Mouse (Mus musculus) G1E (cell line): ENCODE measurements at regions not wholly inside any gene's neighbourhood (a gene's known extent, or its start where the extent isn't known, plus 50 kb on each side); places are given as distances from the start of the nearest gene placed in this dataset.

Source experiments
- ATAC-seq: 2 replicates; pipeline ENCODE4 v1.8.0; 2016; ENCODE audit warnings: mild to moderate bottlenecking; ENCODE audit not compliant: insufficient number of reproducible peaks, poor library complexity, low FRiP score, severe bottlenecking; ENCODE audit errors: extremely low read depth
- DNase-seq: peaks from one replicate; pipeline ENCODE4 v3.0.0; 2012; ENCODE audit warnings: low spot score
- H3K27me3 ChIP-seq: 2 replicates; pipeline ENCODE4 v1.6.1; 2012; ENCODE audit warnings: mild to moderate bottlenecking, low read length, inconsistent platforms; ENCODE audit not compliant: insufficient read depth
- H3K36me3 ChIP-seq: replicated peaks from 2 replicates; pipeline ENCODE3; 2012; ENCODE audit warnings: mild to moderate bottlenecking, inconsistent platforms
- H3K4me1 ChIP-seq: 2 replicates; pipeline ENCODE4 v1.6.1; 2012; ENCODE audit warnings: low read depth, low read length, inconsistent platforms, mixed read lengths; ENCODE audit not compliant: insufficient read depth
- H3K4me3 ChIP-seq: 2 replicates; pipeline ENCODE4 v1.5.1; 2012; ENCODE audit warnings: low read depth, mild to moderate bottlenecking, inconsistent platforms, low read length, moderate library complexity, mixed read lengths
- H3K9me3 ChIP-seq: replicated peaks from 2 replicates; pipeline ENCODE4 v1.6.1; 2012; ENCODE audit warnings: inconsistent platforms
- CTCF ChIP-seq: IDR thresholded peaks from 2 replicates; pipeline ENCODE4 v1.5.1; 2012; ENCODE audit warnings: low read depth, low read length, inconsistent platforms, mixed read lengths
- GATA1 ChIP-seq: IDR thresholded peaks from 2 replicates; pipeline ENCODE4 v1.6.1; 2012; ENCODE audit warnings: borderline replicate concordance, low read length, inconsistent platforms, mixed read lengths
- GATA2 ChIP-seq: IDR thresholded peaks from 2 replicates; pipeline ENCODE4 v1.6.1; 2012; ENCODE audit warnings: low read depth, low read length, inconsistent platforms, borderline replicate concordance
- POLR2AphosphoS5 ChIP-seq: IDR thresholded peaks from 2 replicates; pipeline ENCODE4 v1.6.1; 2012; ENCODE audit warnings: low read depth, low read length, inconsistent platforms; ENCODE audit not compliant: insufficient replicate concordance
- TAL1 ChIP-seq: conservative IDR thresholded peaks from 2 replicates; pipeline ENCODE4 v1.6.1; 2012; ENCODE audit warnings: low read depth, low read length, inconsistent platforms, mixed read lengths

DNA sequence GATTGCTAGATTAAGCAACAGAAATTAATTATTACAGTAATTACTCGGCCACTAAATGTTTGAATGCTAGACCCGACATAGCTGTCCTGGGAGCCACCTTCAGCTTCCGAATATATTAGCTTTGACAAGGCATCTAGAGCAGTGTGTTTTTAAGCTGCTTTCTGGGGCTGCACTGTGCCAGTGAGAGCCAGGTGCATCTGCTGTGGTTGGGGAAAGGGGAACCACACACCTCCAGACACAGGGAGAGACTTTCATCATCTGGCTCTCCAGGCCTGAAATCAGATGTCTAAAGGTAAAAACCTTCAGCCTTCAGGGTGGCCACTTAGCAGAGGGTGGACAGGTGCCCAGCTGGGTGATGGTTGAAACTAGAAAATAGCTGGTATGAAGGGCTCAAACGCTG, 171.4 kb downstream of the Ttc8 start:
- ATAC-seq = no peak
- TF ChIP-seq TAL1 = no peak
- no peak for TF ChIP-seq CTCF
- no peak for TF ChIP-seq GATA1
- no peak for TF ChIP-seq GATA2
- no peak for TF ChIP-seq POLR2AphosphoS5
- H3K4me3 ChIP-seq = no peak overlapping the region
- no peaks in the 10 kb centered on the region for H3K36me3 ChIP-seq
- no peak for DNase-seq
- H3K27me3 ChIP-seq = peaks cover 11% of the 10 kb centered on the region; the same call in 1 of the 2 replicates
- H3K4me1 ChIP-seq = no peaks in the 10 kb centered on the region
- peaks cover 16% of the 10 kb centered on the region for H3K9me3 ChIP-seq

DNA sequence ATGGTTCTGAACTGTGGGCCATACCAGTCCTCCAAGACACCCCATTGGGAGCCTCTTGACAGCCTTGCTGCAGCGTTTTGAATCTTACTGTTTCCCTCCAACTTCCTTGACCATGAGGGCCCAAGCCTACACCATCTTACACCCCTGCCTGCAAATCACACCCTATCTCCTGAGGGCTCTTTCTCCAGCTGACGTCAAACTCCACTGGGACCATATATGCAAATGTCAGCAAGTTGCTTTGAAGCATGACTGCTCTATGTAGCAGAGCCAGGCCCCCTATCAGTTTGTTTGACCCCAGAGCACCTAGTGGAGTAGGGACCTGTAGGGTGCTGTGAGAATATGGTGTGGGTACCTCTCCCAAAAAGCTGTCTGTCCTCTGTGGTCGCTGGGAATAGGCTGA, 172.8 kb downstream of the Ttc8 start:
- DNase-seq (no peak), ATAC-seq (no peak)
- Histone ChIP-seq H3K27me3 (peaks cover 8% of the 10 kb centered on the region; the same call in 1 of the 2 replicates), H3K4me3 (no peak overlapping the region), H3K4me1 (no peaks in the 10 kb centered on the region), H3K9me3 (peaks cover 5% of the 10 kb centered on the region; the same call in 1 of the 2 replicates), H3K36me3 (no peaks in the 10 kb centered on the region)
- no peak for TF ChIP-seq GATA2
- no peak for TF ChIP-seq GATA1
- no peak for TF ChIP-seq POLR2AphosphoS5
- no peak for TF ChIP-seq TAL1
- no peak for TF ChIP-seq CTCF

DNA sequence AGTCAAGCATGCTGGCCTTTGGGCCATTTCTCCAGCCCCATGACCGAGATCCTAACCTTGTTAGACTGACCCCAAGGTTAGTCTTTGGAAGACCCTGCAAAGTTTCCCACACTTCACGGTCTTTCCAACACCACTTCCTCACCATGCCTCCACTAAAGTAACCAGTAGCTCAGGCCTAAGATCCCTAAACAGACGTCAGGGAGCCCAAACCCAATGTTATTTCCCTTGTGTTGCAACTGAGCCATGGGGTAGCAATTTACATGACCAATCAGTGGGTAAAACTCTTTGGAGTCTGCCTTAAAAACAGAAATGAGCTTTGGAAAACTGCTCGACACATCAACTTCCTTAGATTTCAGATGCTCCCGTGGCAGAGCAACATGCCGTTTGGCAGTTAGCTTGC, 173.6 kb downstream of the Ttc8 start:
- no peak for ATAC-seq
- peaks cover 5% of the 10 kb centered on the region; the same call in 1 of the 2 replicates for H3K9me3 ChIP-seq
- no peak overlapping the region for H3K4me3 ChIP-seq
- no peak for DNase-seq
- no peaks in the 10 kb centered on the region for H3K4me1 ChIP-seq
- H3K27me3 ChIP-seq = 0 out of 2 replicates have a peak, but pooled peaks cover 8% of the 10 kb centered on the region
- TF ChIP-seq GATA1 = no peak
- no peak for TF ChIP-seq TAL1
- TF ChIP-seq POLR2AphosphoS5 = no peak
- TF ChIP-seq GATA2 = no peak
- TF ChIP-seq CTCF = no peak
- no peaks in the 10 kb centered on the region for H3K36me3 ChIP-seq

DNA sequence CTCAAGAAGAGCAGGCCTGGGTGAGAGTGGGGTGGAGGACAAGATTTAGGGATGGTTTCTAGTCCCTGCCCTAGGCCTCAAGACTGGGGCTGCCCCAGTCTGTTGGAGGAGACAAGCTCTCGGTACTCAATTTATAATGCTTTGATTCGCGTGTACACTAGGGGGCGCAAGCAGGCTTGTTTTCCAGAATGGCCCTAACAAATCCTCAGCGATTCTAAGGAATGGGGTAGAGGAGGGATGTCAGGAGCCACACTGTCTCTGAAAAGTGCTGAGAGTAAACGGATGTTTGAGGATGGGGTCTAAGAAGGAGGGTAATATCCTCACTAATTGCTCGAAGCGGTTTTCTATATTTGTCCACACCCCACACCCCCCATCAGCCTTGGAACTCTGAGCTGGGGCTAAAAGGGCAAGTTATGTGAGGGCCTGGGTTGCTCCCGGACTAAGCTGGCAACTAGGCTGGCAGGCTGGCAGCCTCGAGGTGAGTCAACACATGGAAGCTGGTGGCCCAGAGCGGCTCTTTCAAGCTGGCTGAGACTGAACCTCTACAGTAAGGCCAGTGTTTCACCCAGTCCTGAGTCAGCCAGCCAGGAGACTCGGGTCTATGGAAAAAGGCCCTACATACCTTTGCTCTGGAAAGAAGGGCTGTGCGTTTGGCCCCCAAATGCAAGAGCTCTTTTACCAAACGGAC, 176.7 kb downstream of the Ttc8 start:
- ATAC-seq (0 out of 2 replicates have a peak, but pooled peaks have one; percentile 11), DNase-seq (peak; percentile 36)
- Histone ChIP-seq H3K4me1 (no peaks in the 10 kb centered on the region), H3K4me3 (no peak overlapping the region), H3K9me3 (0 out of 2 replicates have a peak, but pooled peaks cover 2% of the 10 kb centered on the region), H3K27me3 (0 out of 2 replicates have a peak, but pooled peaks cover 1% of the 10 kb centered on the region), H3K36me3 (no peaks in the 10 kb centered on the region)
- no peak for TF ChIP-seq POLR2AphosphoS5
- peak; percentile 45 for TF ChIP-seq CTCF

DNA sequence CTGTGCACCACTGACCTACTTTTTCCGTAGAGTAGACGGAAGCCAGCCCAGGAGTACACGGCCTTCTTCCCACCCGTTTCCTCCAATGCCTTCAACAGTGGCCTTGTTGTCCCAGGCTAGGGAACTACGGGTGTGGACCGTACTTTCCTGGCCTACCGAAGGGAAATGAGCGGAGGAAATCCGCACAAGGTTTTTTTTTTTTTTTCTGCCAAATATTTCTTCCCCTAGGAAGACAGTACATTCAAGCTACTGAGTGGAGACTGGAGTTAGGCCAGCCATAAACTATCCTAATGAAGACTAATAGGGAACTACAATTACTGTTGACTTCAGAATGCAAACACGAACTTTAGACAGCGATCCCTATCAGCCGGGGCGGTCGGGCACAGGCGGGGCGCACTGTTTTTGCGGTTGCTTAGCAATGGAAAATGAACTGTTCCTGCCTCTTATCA, 177.3 kb downstream of the Ttc8 start:
- TF ChIP-seq POLR2AphosphoS5 (no peak), GATA1 (no peak), GATA2 (no peak), TAL1 (no peak), CTCF (no peak)

DNA sequence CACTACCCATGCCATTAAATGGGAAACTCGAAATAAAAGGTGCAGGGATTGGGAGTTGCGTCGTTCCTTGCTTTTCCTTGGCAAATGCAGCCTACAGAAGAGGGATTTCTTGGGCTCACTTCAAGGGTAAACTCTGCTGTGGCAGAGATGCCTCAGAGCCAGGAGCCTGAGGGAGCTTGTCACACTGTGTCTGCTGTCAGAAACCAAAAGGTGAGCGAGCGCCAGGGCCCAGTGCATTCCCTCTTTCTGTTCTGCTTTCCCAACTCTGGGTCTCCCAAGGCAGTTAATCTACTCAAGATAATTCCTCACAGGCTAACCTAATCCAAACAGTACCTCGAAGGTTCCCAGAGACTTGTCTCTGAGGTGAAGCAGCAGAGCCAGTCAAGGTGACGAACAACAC, 179.5 kb downstream of the Ttc8 start:
- Histone ChIP-seq H3K27me3 (no peaks in the 10 kb centered on the region), H3K4me1 (no peaks in the 10 kb centered on the region), H3K4me3 (no peak overlapping the region), H3K9me3 (0 out of 2 replicates have a peak, but pooled peaks cover 2% of the 10 kb centered on the region), H3K36me3 (no peaks in the 10 kb centered on the region)
- TF ChIP-seq TAL1 (no peak), GATA2 (no peak), GATA1 (no peak), POLR2AphosphoS5 (no peak), CTCF (no peak)
- ATAC-seq (no peak), DNase-seq (no peak)

More for the DNA sequence above, 177.3 kb downstream of the Ttc8 start:
- Histone ChIP-seq H3K27me3 (no peaks in the 10 kb centered on the region), H3K9me3 (0 out of 2 replicates have a peak, but pooled peaks cover 2% of the 10 kb centered on the region), H3K4me1 (no peaks in the 10 kb centered on the region), H3K4me3 (no peak overlapping the region), H3K36me3 (no peaks in the 10 kb centered on the region)
- no peak for DNase-seq
- no peak for ATAC-seq
